Mouse (Mus musculus) myocyte (in vitro differentiated cells): Measurements from ENCODE around the gene Ttyh3. TPM values are rescaled to one million over a fixed set of nuclear protein-coding genes. Genes with fewer than 3 reads are reported as not detected.

Experiments
- H3K27me3 ChIP-seq: one replicate; pipeline ENCODE4 v1.6.1; 2011; ENCODE audit not compliant: control insufficient read depth, insufficient read depth, insufficient read length
- H3K36me3 ChIP-seq: one replicate; pipeline ENCODE4 v1.6.1; 2011; ENCODE audit not compliant: control insufficient read depth, insufficient read depth
- H3K4me2 ChIP-seq: one replicate; pipeline ENCODE4 v1.6.1; 2011; ENCODE audit warnings: low read depth, control low read depth
- H3K4me3 ChIP-seq: one replicate; pipeline ENCODE4 v1.5.1; 2011; ENCODE audit warnings: mild to moderate bottlenecking, control low read depth, moderate library complexity
- H3K79me2 ChIP-seq: one replicate; pipeline ENCODE4 v1.6.1; 2011; ENCODE audit not compliant: control insufficient read depth, insufficient read depth
- H3ac ChIP-seq: one replicate; pipeline ENCODE4 v1.6.1; 2011; ENCODE audit not compliant: control insufficient read depth, insufficient read length
- CEBPB ChIP-seq: IDR thresholded peaks from 2 replicates; pipeline ENCODE4 v1.6.1; 2011; ENCODE audit warnings: mild to moderate bottlenecking, moderate library complexity; ENCODE audit not compliant: poor library complexity, insufficient read depth, severe bottlenecking
- E2F4 ChIP-seq: IDR thresholded peaks from one replicate; pipeline ENCODE4 v1.6.1; 2011; ENCODE audit warnings: mild to moderate bottlenecking, control low read depth, moderate library complexity; ENCODE audit not compliant: insufficient read depth
- MAX ChIP-seq: IDR thresholded peaks from one replicate; pipeline ENCODE4 v1.6.1; 2011; ENCODE audit warnings: low read depth, mild to moderate bottlenecking, control low read depth
- MYOD1 ChIP-seq, 3 experiments: IDR thresholded peaks; one replicate each; pipeline ENCODE4 v1.6.1; 2011; ENCODE audit warnings: control low read depth in 2 of 3, low read depth in 2 of 3, mild to moderate bottlenecking in 2 of 3, moderate library complexity in 1 of 3; ENCODE audit not compliant: insufficient read length in 2 of 3, control insufficient read depth in 1 of 3
- MYOG ChIP-seq, 3 experiments: IDR thresholded peaks; one replicate each; pipeline ENCODE4 v1.6.1; 2011; ENCODE audit warnings: control low read depth in 2 of 3, low read depth in 2 of 3, mild to moderate bottlenecking in 2 of 3; ENCODE audit not compliant: insufficient read length in 2 of 3, control insufficient read depth in 1 of 3, insufficient read depth in 1 of 3
- POLR2A ChIP-seq: IDR thresholded peaks from one replicate; pipeline ENCODE4 v1.6.1; 2011; ENCODE audit warnings: low read depth, mild to moderate bottlenecking, control low read depth, moderate library complexity; ENCODE audit not compliant: insufficient read length
- POLR2AphosphoS2 ChIP-seq: IDR thresholded peaks from one replicate; pipeline ENCODE4 v1.6.1; 2011; ENCODE audit warnings: low read depth, control low read depth; ENCODE audit not compliant: insufficient read length
- REST ChIP-seq: IDR thresholded peaks from one replicate; pipeline ENCODE4 v1.6.1; 2011; ENCODE audit warnings: mild to moderate bottlenecking, control low read depth, moderate library complexity; ENCODE audit not compliant: insufficient read depth, insufficient read length
- SRF ChIP-seq: IDR thresholded peaks from one replicate; pipeline ENCODE4 v1.6.1; 2011; ENCODE audit warnings: low read depth; ENCODE audit not compliant: control insufficient read depth, insufficient read length
- TCF12 ChIP-seq: IDR thresholded peaks from one replicate; pipeline ENCODE4 v1.6.1; 2011; ENCODE audit warnings: mild to moderate bottlenecking, control low read depth; ENCODE audit not compliant: poor library complexity, insufficient read depth, severe bottlenecking
- TCF3 ChIP-seq: IDR thresholded peaks from one replicate; pipeline ENCODE4 v1.6.1; 2011; ENCODE audit warnings: low read depth, control low read depth; ENCODE audit not compliant: insufficient read length
- USF1 ChIP-seq: IDR thresholded peaks from one replicate; pipeline ENCODE4 v1.6.1; 2011; ENCODE audit warnings: low read depth, mild to moderate bottlenecking, control low read depth, moderate library complexity
- polyA plus RNA-seq: library from polyadenylated mRNA; unstranded; fragments of >200 nt; fragmentation: generic; extraction: Trizol; gene quantifications from one replicate; pipeline ENCODE4 v1.2.1, GENCODE M21; 2012; ENCODE audit warnings: missing spikeins

Ttyh3 gene
- polyA plus RNA-seq, 1 experiment: 23.8 TPM

- Histone ChIP-seq H3ac (no peak overlapping the region), H3K79me2 (no peaks in the 10 kb centered on the region), H3K36me3 (no peaks in the 10 kb centered on the region), H3K27me3 (no peaks in the 10 kb centered on the region), H3K4me2 (no peak overlapping the region), H3K4me3 (no peak overlapping the region)
- no peak for TF ChIP-seq CEBPB
- no peak for TF ChIP-seq MYOD1 (IDR thresholded peaks at IDR 0.05; ENCODE audit: control insufficient read depth in 1 of 3, insufficient read length in 2 of 3, low read depth in 2 of 3)
- TF ChIP-seq TCF12: no peak
- no peak for TF ChIP-seq E2F4
- TF ChIP-seq POLR2AphosphoS2: no peak
- TF ChIP-seq MAX: no peak
- TF ChIP-seq TCF3: no peak
- TF ChIP-seq SRF: no peak
- TF ChIP-seq POLR2A: no peak
- no peak for TF ChIP-seq REST
Observed at GRCm38 (mm10) chr5:140639312-140639711, 9.5 kb downstream of the Ttyh3 start.

- TF ChIP-seq TCF3 (no peak), POLR2AphosphoS2 (no peak), POLR2A (no peak), USF1 (no peak), SRF (no peak), REST (no peak), TCF12 (no peak)
- Histone ChIP-seq H3K27me3 (no peaks in the 10 kb centered on the region), H3K4me3 (no peak overlapping the region), H3ac (no peak overlapping the region), H3K4me2 (no peak overlapping the region), H3K36me3 (no peaks in the 10 kb centered on the region), H3K79me2 (no peaks in the 10 kb centered on the region)
Observed at GRCm38 (mm10) chr5:140638484-140638883, 10.3 kb downstream of the Ttyh3 start.

- H3ac ChIP-seq: no peak overlapping the region
- no peak overlapping the region for H3K4me2 ChIP-seq
- H3K27me3 ChIP-seq: no peaks in the 10 kb centered on the region
- H3K4me3 ChIP-seq: no peak overlapping the region
- no peaks in the 10 kb centered on the region for H3K36me3 ChIP-seq
- H3K79me2 ChIP-seq: no peaks in the 10 kb centered on the region
- TF ChIP-seq REST (no peak), SRF (no peak), POLR2A (no peak), MAX (no peak), MYOD1 (IDR thresholded peaks at IDR 0.05; ENCODE audit: control insufficient read depth in 1 of 3, insufficient read length in 2 of 3, low read depth in 2 of 3) (no peak), TCF12 (no peak), USF1 (no peak), TCF3 (no peak), E2F4 (no peak), MYOG (IDR thresholded peaks at IDR 0.05; ENCODE audit: control insufficient read depth in 1 of 3, insufficient read depth in 1 of 3, insufficient read length in 2 of 3, low read depth in 2 of 3) (no peak), POLR2AphosphoS2 (no peak), CEBPB (no peak)
Observed at GRCm38 (mm10) chr5:140637989-140638388, 10.8 kb downstream of the Ttyh3 start.

- H3ac ChIP-seq: no peak overlapping the region
- H3K36me3 ChIP-seq: no peaks in the 10 kb centered on the region
- no peak for TF ChIP-seq POLR2AphosphoS2
- H3K4me3 ChIP-seq: no peak overlapping the region
- H3K4me2 ChIP-seq: no peak overlapping the region
- H3K27me3 ChIP-seq: no peaks in the 10 kb centered on the region
- no peaks in the 10 kb centered on the region for H3K79me2 ChIP-seq
Observed at GRCm38 (mm10) chr5:140637058-140637410, 11.8 kb downstream of the Ttyh3 start.

- Histone ChIP-seq H3K4me3 (no peak overlapping the region), H3ac (no peak overlapping the region), H3K27me3 (no peaks in the 10 kb centered on the region), H3K36me3 (no peaks in the 10 kb centered on the region), H3K4me2 (no peak overlapping the region), H3K79me2 (no peaks in the 10 kb centered on the region)
- TF ChIP-seq USF1 (no peak), CEBPB (no peak), MYOD1 (IDR thresholded peaks at IDR 0.05; ENCODE audit: control insufficient read depth in 1 of 3, insufficient read length in 2 of 3, low read depth in 2 of 3) (no peak), POLR2A (no peak), SRF (no peak), POLR2AphosphoS2 (no peak), TCF12 (no peak), REST (no peak)
Observed at GRCm38 (mm10) chr5:140636316-140637057, 12.3 kb downstream of the Ttyh3 start.
